Mouse (Mus musculus): ENCODE measurements around the gene Lck. TPM values are rescaled to one million over a fixed set of nuclear protein-coding genes. Genes with fewer than 3 reads are reported as not detected.
"Not testable (repeated sequence)": the region's sequence is repeated elsewhere in the genome, so short reads cannot be mapped to it uniquely, and the experiment has no call there.

Gene Lck
- total and polyA plus RNA-seq, 3 experiments = 0.84 to 3.5 (median 1.1) TPM

GRCm38 (mm10) chr4:129556532-129557223 lies 16.8 kb downstream of the Lck start:
- WGBS = 6% methylated on average over 33 of the region's 33 CpGs
- intact Hi-C loops (cut with DNase I) = loop anchor here (2.0 kb wide), 2 partner anchors 14 to 18 kb away; partner anchors contain the start of gene Hdac1
- peak overlapping the region; percentile 62 for H3K27ac ChIP-seq
- no peaks in the 10 kb centered on the region for H3K79me2 ChIP-seq (replicated peaks; ENCODE audit: control insufficient read depth, insufficient read depth, low read length)
- peaks cover 5% of the 10 kb centered on the region for H3K4me1 ChIP-seq (ENCODE audit: control insufficient read depth, insufficient read depth, low read length)
- peak overlapping the region; percentile 58 for H3K9ac ChIP-seq (ENCODE audit: low read depth, low read length)
- no peaks in the 10 kb centered on the region for H3K27me3 ChIP-seq (ENCODE audit: control insufficient read depth, insufficient read depth, low read length)
- peak; percentile 90 to 93 for DNase-seq
- TF ChIP-seq CTCF (IDR thresholded peaks at IDR 0.05) (no peak), POLR2A (IDR thresholded peaks at IDR 0.05; ENCODE audit: insufficient read depth, low read depth, low read length) (peak; percentile 93), EP300 (IDR thresholded peaks at IDR 0.05; ENCODE audit: insufficient read depth, low read depth, low read length) (0 out of 2 replicates have a peak, but pooled peaks have one; percentile 8)
- peak overlapping the region; percentile 40 for H3K4me3 ChIP-seq
- no peaks in the 10 kb centered on the region for H3K36me3 ChIP-seq (ENCODE audit: control insufficient read depth, insufficient read depth, low read length)

- H3K27ac ChIP-seq = no peak overlapping the region
- H3K36me3 ChIP-seq (ENCODE audit: control insufficient read depth, insufficient read depth, low read length) = no peaks in the 10 kb centered on the region
- intact Hi-C loops (cut with DNase I) = loop anchor here (2.0 kb wide), 2 partner anchors 13 to 19 kb away; partner anchors contain the start of gene Hdac1
- no peaks in the 10 kb centered on the region for H3K79me2 ChIP-seq (replicated peaks; ENCODE audit: control insufficient read depth, insufficient read depth, low read length)
- TF ChIP-seq POLR2A (IDR thresholded peaks at IDR 0.05; ENCODE audit: insufficient read depth, low read depth, low read length) (no peak), CTCF (IDR thresholded peaks at IDR 0.05) (no peak), EP300 (IDR thresholded peaks at IDR 0.05; ENCODE audit: insufficient read depth, low read depth, low read length) (no peak)
- peak overlapping the region; percentile 39 for H3K9ac ChIP-seq (ENCODE audit: low read depth, low read length)
- peak overlapping the region; percentile 40 for H3K4me3 ChIP-seq
- no peak for DNase-seq
- H3K27me3 ChIP-seq (ENCODE audit: control insufficient read depth, insufficient read depth, low read length) = no peaks in the 10 kb centered on the region
- 2% methylated on average over 24 of the region's 24 CpGs for WGBS
- H3K4me1 ChIP-seq (ENCODE audit: control insufficient read depth, insufficient read depth, low read length) = peaks cover 5% of the 10 kb centered on the region
These were observed 17.4 kb downstream of the Lck start for GRCm38 (mm10) chr4:129555862-129556531.

GRCm38 (mm10) chr4:129555421-129555861 lies 18.0 kb downstream of the Lck start:
- Histone ChIP-seq H3K9ac (ENCODE audit: low read depth, low read length) (no peak overlapping the region), H3K36me3 (ENCODE audit: control insufficient read depth, insufficient read depth, low read length) (no peaks in the 10 kb centered on the region), H3K79me2 (replicated peaks; ENCODE audit: control insufficient read depth, insufficient read depth, low read length) (no peaks in the 10 kb centered on the region), H3K4me3 (peak overlapping the region; percentile 40), H3K27ac (no peak overlapping the region), H3K4me1 (ENCODE audit: control insufficient read depth, insufficient read depth, low read length) (peaks cover 5% of the 10 kb centered on the region), H3K27me3 (ENCODE audit: control insufficient read depth, insufficient read depth, low read length) (no peaks in the 10 kb centered on the region)
- intact Hi-C loops (cut with DNase I) = no loop called here
- DNase-seq = peak in 1 of 2 experiments; percentile 49
- TF ChIP-seq EP300 (IDR thresholded peaks at IDR 0.05; ENCODE audit: insufficient read depth, low read depth, low read length) = no peak
- no peak for TF ChIP-seq POLR2A (IDR thresholded peaks at IDR 0.05; ENCODE audit: insufficient read depth, low read depth, low read length)
- TF ChIP-seq CTCF (IDR thresholded peaks at IDR 0.05) = peak; percentile 69
- 5% methylated on average over 16 of the region's 16 CpGs for WGBS

- intact Hi-C loops (cut with DNase I); H3K4me3 ChIP-seq; H3K27ac ChIP-seq; H3K27me3 ChIP-seq (ENCODE audit: control insufficient read depth, insufficient read depth, low read length); H3K36me3 ChIP-seq (ENCODE audit: control insufficient read depth, insufficient read depth, low read length); H3K79me2 ChIP-seq (replicated peaks; ENCODE audit: control insufficient read depth, insufficient read depth, low read length); DNase-seq; H3K4me1 ChIP-seq (ENCODE audit: control insufficient read depth, insufficient read depth, low read length); H3K9ac ChIP-seq (ENCODE audit: low read depth, low read length): not testable (repeated sequence)
- WGBS = 73% methylated on average over 6 of the region's 6 CpGs
These were observed 18.9 kb downstream of the Lck start for GRCm38 (mm10) chr4:129554512-129554911.

- Histone ChIP-seq H3K36me3 (ENCODE audit: control insufficient read depth, insufficient read depth, low read length) (no peaks in the 10 kb centered on the region), H3K4me3 (no peak overlapping the region), H3K27me3 (ENCODE audit: control insufficient read depth, insufficient read depth, low read length) (no peaks in the 10 kb centered on the region), H3K79me2 (replicated peaks; ENCODE audit: control insufficient read depth, insufficient read depth, low read length) (no peaks in the 10 kb centered on the region), H3K27ac (no peak overlapping the region), H3K9ac (ENCODE audit: low read depth, low read length) (no peak overlapping the region), H3K4me1 (ENCODE audit: control insufficient read depth, insufficient read depth, low read length) (no peaks in the 10 kb centered on the region)
- no peak for DNase-seq
- 91% methylated on average over 1 of the region's 1 CpGs for WGBS
- TF ChIP-seq CTCF (IDR thresholded peaks at IDR 0.05) = no peak
- no peak for TF ChIP-seq EP300 (IDR thresholded peaks at IDR 0.05; ENCODE audit: insufficient read depth, low read depth, low read length)
- TF ChIP-seq POLR2A (IDR thresholded peaks at IDR 0.05; ENCODE audit: insufficient read depth, low read depth, low read length) = no peak
- intact Hi-C loops (cut with DNase I) = no loop called here
These were observed 23.1 kb downstream of the Lck start for GRCm38 (mm10) chr4:129550295-129550694.

GRCm38 (mm10) chr4:129549306-129549705 lies 24.1 kb downstream of the Lck start:
- intact Hi-C loops (cut with DNase I) = loop anchor here (2.0 kb wide), 1 partner anchor 59 kb away; no protein-coding TSS in a partner anchor
- H3K27ac ChIP-seq = no peak overlapping the region
- TF ChIP-seq CTCF (IDR thresholded peaks at IDR 0.05) = peak; percentile 73
- no peak for TF ChIP-seq EP300 (IDR thresholded peaks at IDR 0.05; ENCODE audit: insufficient read depth, low read depth, low read length)
- TF ChIP-seq POLR2A (IDR thresholded peaks at IDR 0.05; ENCODE audit: insufficient read depth, low read depth, low read length) = no peak
- no peaks in the 10 kb centered on the region for H3K27me3 ChIP-seq (ENCODE audit: control insufficient read depth, insufficient read depth, low read length)
- no peaks in the 10 kb centered on the region for H3K79me2 ChIP-seq (replicated peaks; ENCODE audit: control insufficient read depth, insufficient read depth, low read length)
- no peaks in the 10 kb centered on the region for H3K36me3 ChIP-seq (ENCODE audit: control insufficient read depth, insufficient read depth, low read length)
- H3K9ac ChIP-seq (ENCODE audit: low read depth, low read length) = no peak overlapping the region
- DNase-seq = no peak
- WGBS = 88% methylated on average over 2 of the region's 2 CpGs
- H3K4me1 ChIP-seq (ENCODE audit: control insufficient read depth, insufficient read depth, low read length) = no peaks in the 10 kb centered on the region
- H3K4me3 ChIP-seq = no peak overlapping the region

- not testable (repeated sequence) for H3K27me3 ChIP-seq (ENCODE audit: control insufficient read depth, insufficient read depth, low read length); H3K36me3 ChIP-seq (ENCODE audit: control insufficient read depth, insufficient read depth, low read length); H3K4me3 ChIP-seq; H3K79me2 ChIP-seq (replicated peaks; ENCODE audit: control insufficient read depth, insufficient read depth, low read length); H3K9ac ChIP-seq (ENCODE audit: low read depth, low read length); H3K4me1 ChIP-seq (ENCODE audit: control insufficient read depth, insufficient read depth, low read length); DNase-seq; H3K27ac ChIP-seq
- intact Hi-C loops (cut with DNase I) = loop anchor here (2.0 kb wide), 1 partner anchor 61 kb away; no protein-coding TSS in a partner anchor
- WGBS = 83% methylated on average over 4 of the region's 4 CpGs
These were observed 25.8 kb downstream of the Lck start for GRCm38 (mm10) chr4:129547631-129548030.
